Mouse (Mus musculus) E14TG2a.4 (cell line): ENCODE results near the gene Map2k6.

ENCODE experiments used
- H3K27me3 ChIP-seq: 2 replicates; pipeline ENCODE4 v1.6.1; 2014; ENCODE audit warnings: low read length, control low read depth; ENCODE audit not compliant: insufficient read depth
- H3K36me3 ChIP-seq: 2 replicates; pipeline ENCODE4 v1.6.1; 2014; ENCODE audit warnings: low read length, control low read depth; ENCODE audit not compliant: insufficient read depth
- H3K4me1 ChIP-seq: replicated peaks from 2 replicates; pipeline ENCODE4 v1.6.1; 2014; ENCODE audit warnings: low read depth, low read length, control low read depth
- H3K4me3 ChIP-seq: replicated peaks from 2 replicates; pipeline ENCODE4 v1.5.1; 2014; ENCODE audit warnings: mild to moderate bottlenecking, low read length
- H3K9me3 ChIP-seq: 2 replicates; pipeline ENCODE4 v1.6.1; 2014; ENCODE audit warnings: low read length, control low read depth
- CTCF ChIP-seq: conservative IDR thresholded peaks from 2 replicates; pipeline ENCODE4 v1.5.1; 2014; ENCODE audit warnings: low read length
- NANOG ChIP-seq: IDR thresholded peaks from 2 replicates; pipeline ENCODE4 v1.6.1; 2014; ENCODE audit warnings: borderline replicate concordance, low read length, mixed read lengths
- POU5F1 ChIP-seq: IDR thresholded peaks from 2 replicates; pipeline ENCODE4 v1.6.1; 2014; ENCODE audit warnings: low read length, borderline replicate concordance

Gene Map2k6

GRCm38 (mm10) chr11:110545416-110545815 is 146.5 kb downstream of the Map2k6 start:
- Histone ChIP-seq H3K9me3 (0 out of 2 replicates have a peak, but pooled peaks cover 6% of the 10 kb centered on the region), H3K4me3 (no peak overlapping the region), H3K36me3 (no peaks in the 10 kb centered on the region), H3K27me3 (no peaks in the 10 kb centered on the region), H3K4me1 (no peaks in the 10 kb centered on the region)
- no peak for TF ChIP-seq NANOG
- no peak for TF ChIP-seq CTCF
- no peak for TF ChIP-seq POU5F1

- Histone ChIP-seq H3K4me3 (no peak overlapping the region), H3K27me3 (no peaks in the 10 kb centered on the region), H3K4me1 (no peaks in the 10 kb centered on the region), H3K36me3 (no peaks in the 10 kb centered on the region), H3K9me3 (no peaks in the 10 kb centered on the region)
- no peak for TF ChIP-seq NANOG
- no peak for TF ChIP-seq CTCF
- TF ChIP-seq POU5F1, result no peak
Observed at GRCm38 (mm10) chr11:110551471-110551967, 152.6 kb downstream of the Map2k6 start.

DNA sequence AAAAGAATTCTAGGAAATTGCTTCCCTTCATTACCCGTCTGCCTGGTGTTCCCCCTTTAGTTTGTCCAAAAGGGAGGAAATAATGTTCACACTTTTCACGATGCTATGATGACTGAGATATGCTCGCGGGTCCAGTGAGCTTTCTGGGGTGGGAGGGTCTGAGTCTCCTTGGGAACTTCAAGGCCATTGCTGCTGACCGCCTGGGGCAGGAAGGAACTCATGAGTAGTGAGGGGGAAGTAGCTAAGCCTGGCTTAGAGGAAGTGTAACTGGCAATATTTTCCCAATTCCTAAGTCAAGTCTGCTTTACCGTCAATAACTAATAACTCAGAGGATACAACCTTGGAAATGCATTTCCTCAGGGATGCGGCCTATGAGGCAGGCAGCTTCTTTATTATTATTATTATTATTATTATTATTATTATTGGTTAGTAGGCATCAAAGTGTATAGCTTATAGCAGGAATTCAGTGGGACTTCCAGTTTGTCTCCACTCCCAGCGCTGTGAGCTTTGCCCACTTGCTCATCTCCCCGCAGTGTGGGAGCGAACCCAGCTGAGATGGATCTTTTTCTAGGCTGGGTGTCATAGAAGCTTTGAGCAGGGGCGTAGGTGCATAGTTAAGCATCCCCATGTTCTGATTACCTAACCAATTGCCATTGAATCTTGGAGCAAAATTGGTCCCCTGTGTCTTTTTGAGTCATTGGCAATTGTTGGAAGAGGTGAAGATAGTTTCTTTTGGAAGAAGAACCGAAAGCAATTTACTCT is 163.6 kb downstream of the Map2k6 start:
- no peaks in the 10 kb centered on the region for H3K27me3 ChIP-seq
- no peaks in the 10 kb centered on the region for H3K4me1 ChIP-seq
- H3K4me3 ChIP-seq, result no peak overlapping the region
- H3K36me3 ChIP-seq, result no peaks in the 10 kb centered on the region
- no peak for TF ChIP-seq CTCF
- TF ChIP-seq POU5F1, result no peak
- no peak for TF ChIP-seq NANOG
- H3K9me3 ChIP-seq, result peaks cover 20% of the 10 kb centered on the region

- Histone ChIP-seq H3K36me3 (no peaks in the 10 kb centered on the region), H3K9me3 (peaks cover 19% of the 10 kb centered on the region), H3K4me3 (no peak overlapping the region), H3K4me1 (no peaks in the 10 kb centered on the region), H3K27me3 (no peaks in the 10 kb centered on the region)
- TF ChIP-seq NANOG, result no peak
- no peak for TF ChIP-seq POU5F1
- TF ChIP-seq CTCF, result no peak
Observed at GRCm38 (mm10) chr11:110563272-110563671, 164.3 kb downstream of the Map2k6 start.

- Histone ChIP-seq H3K36me3 (no peaks in the 10 kb centered on the region), H3K4me3 (no peak overlapping the region)
Observed at GRCm38 (mm10) chr11:110563801-110564200, 164.9 kb downstream of the Map2k6 start.

GRCm38 (mm10) chr11:110566307-110566706 is 167.4 kb downstream of the Map2k6 start:
- Histone ChIP-seq H3K36me3 (no peaks in the 10 kb centered on the region), H3K4me1 (no peaks in the 10 kb centered on the region)
- TF ChIP-seq POU5F1, result no peak
- no peak for TF ChIP-seq CTCF
- no peak for TF ChIP-seq NANOG

More at GRCm38 (mm10) chr11:110563801-110564200, 164.9 kb downstream of the Map2k6 start:
- H3K9me3 ChIP-seq, result peaks cover 13% of the 10 kb centered on the region
- no peaks in the 10 kb centered on the region for H3K27me3 ChIP-seq
- TF ChIP-seq POU5F1, result no peak
- no peak for TF ChIP-seq NANOG
- no peak for TF ChIP-seq CTCF
- H3K4me1 ChIP-seq, result no peaks in the 10 kb centered on the region

GRCm38 (mm10) chr11:110572548-110572947 is 173.6 kb downstream of the Map2k6 start:
- Histone ChIP-seq H3K36me3 (no peaks in the 10 kb centered on the region), H3K27me3 (no peaks in the 10 kb centered on the region), H3K4me1 (no peaks in the 10 kb centered on the region), H3K9me3 (no peaks in the 10 kb centered on the region), H3K4me3 (no peak overlapping the region)
- TF ChIP-seq CTCF (no peak; the same call in none of the 2 replicates), NANOG (no peak), POU5F1 (no peak)

More at GRCm38 (mm10) chr11:110566307-110566706, 167.4 kb downstream of the Map2k6 start:
- Histone ChIP-seq H3K27me3 (no peaks in the 10 kb centered on the region), H3K9me3 (no peaks in the 10 kb centered on the region), H3K4me3 (no peak overlapping the region)
